In the genomic region with DNA sequence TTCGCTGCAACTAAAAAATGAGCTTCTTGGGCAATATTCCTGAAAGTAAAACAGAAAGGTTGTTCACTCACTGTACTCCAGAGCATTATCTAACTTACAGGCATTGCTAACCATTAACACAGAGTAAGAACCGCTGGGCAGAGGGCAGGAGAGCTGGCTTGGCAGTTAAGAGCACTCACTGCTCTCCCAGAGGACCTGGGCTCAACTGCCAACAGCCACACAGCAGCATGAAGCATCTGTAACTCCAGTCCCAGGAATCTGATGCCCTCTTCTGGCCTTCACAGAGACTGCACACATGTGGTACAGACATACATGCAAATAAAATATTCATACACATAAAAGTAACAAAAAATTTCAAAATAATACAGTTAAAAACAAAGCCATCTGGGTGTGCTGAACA, we compare ENCODE assay signal across 14 mouse cellular contexts. TPM values are rescaled to one million over a fixed set of nuclear protein-coding genes. Genes with fewer than 3 reads are reported as not detected.
DNase-seq lines count a peak whose midpoint lies in the region; ATAC-seq and TF ChIP-seq lines count a peak whose summit lies in the region.
"Had no signal": no experiment of that assay in that cellular context is flagged by ENCODE, and none has a peak within 500 bp of the region (broad histone marks: within the 10 kb centered on the region; RNA-seq: fewer than 3 reads in every experiment).

No protein-coding gene starts in this region.

- 88% methylated on average over 2 of the region's 2 CpGs for WGBS in heart, adult 2 months
- 91% methylated on average over 2 of the region's 2 CpGs for WGBS in heart, embryonic 12.5 days
- WGBS in midbrain, embryonic 11.5 days = 93% methylated on average over 2 of the region's 2 CpGs
- 99% methylated on average over 2 of the region's 2 CpGs for WGBS in midbrain, embryonic 16.5 days
- 92% methylated on average over 2 of the region's 2 CpGs for WGBS in bone marrow, adult 2 months

- TF ChIP-seq CTCF in heart, adult 2 months (IDR thresholded peaks at IDR 0.05) = 0 out of 2 replicates have a peak, but pooled peaks have one; percentile 17
- peak; percentile 15; the same call in 1 of the 2 replicates for TF ChIP-seq CTCF in bone marrow, adult 2 months (IDR thresholded peaks at IDR 0.05; ENCODE audit: control insufficient read depth, insufficient read depth, low read length)

- no peaks in the 10 kb centered on the region for H3K9me3 ChIP-seq in heart, embryonic 12.5 days (replicated peaks)
- H3K9me3 ChIP-seq in midbrain, embryonic 11.5 days (ENCODE audit: control insufficient read depth, low read length) = no peaks in the 10 kb centered on the region
- no peaks in the 10 kb centered on the region for H3K9me3 ChIP-seq in midbrain, embryonic 16.5 days (replicated peaks; ENCODE audit: control insufficient read depth, low read length, poor library complexity, severe bottlenecking)
- H3K9me3 ChIP-seq: embryonic facial prominence, embryonic 15.5 days; G1E; heart, embryonic 10.5 days; limb, embryonic 13.5 days had no signal

- DNase-seq in heart, adult 2 months = no peak
- DNase-seq in midbrain, embryonic 11.5 days (ENCODE audit: low spot score, missing footprints) = peak; percentile 75
- no peak for DNase-seq in right cerebral cortex, adult 2 months (ENCODE audit: low spot score in 2 of 2)
- DNase-seq: thymus, postnatal 14 days had no signal

- no peaks in the 10 kb centered on the region for H3K79me2 ChIP-seq in heart, adult 2 months (replicated peaks; ENCODE audit: control insufficient read depth, insufficient read depth, low read length)

- no peak overlapping the region for H3K27ac ChIP-seq in heart, adult 2 months
- H3K27ac ChIP-seq in heart, embryonic 12.5 days (ENCODE audit: poor library complexity, severe bottlenecking) = no peak overlapping the region
- H3K27ac ChIP-seq in midbrain, embryonic 11.5 days (ENCODE audit: low read depth, low read length) = no peak overlapping the region
- no peak overlapping the region for H3K27ac ChIP-seq in midbrain, embryonic 16.5 days (ENCODE audit: low read length)
- H3K27ac ChIP-seq in bone marrow, adult 2 months (ENCODE audit: control insufficient read depth, insufficient read depth, low read depth, low read length, poor library complexity) = no peak overlapping the region
- H3K27ac ChIP-seq: embryonic facial prominence, embryonic 15.5 days; heart, embryonic 10.5 days; hindbrain, embryonic 14.5 days; limb, embryonic 13.5 days had no signal

- intact Hi-C loops in heart, adult 2 months (cut with DNase I) = no loop called here

- no peak overlapping the region for H3K9ac ChIP-seq in heart, adult 2 months (ENCODE audit: low read depth, low read length)
- no peak overlapping the region for H3K9ac ChIP-seq in heart, embryonic 12.5 days
- no peak overlapping the region for H3K9ac ChIP-seq in midbrain, embryonic 11.5 days (ENCODE audit: low read length)
- H3K9ac ChIP-seq in midbrain, embryonic 16.5 days (ENCODE audit: low read depth, low read length) = no peak overlapping the region
- H3K9ac ChIP-seq: embryonic facial prominence, embryonic 15.5 days; hindbrain, embryonic 14.5 days; limb, embryonic 13.5 days had no signal

- H3K4me1 ChIP-seq in heart, adult 2 months (ENCODE audit: control insufficient read depth, insufficient read depth, low read length) = no peaks in the 10 kb centered on the region
- H3K4me1 ChIP-seq in heart, embryonic 12.5 days (replicated peaks) = no peaks in the 10 kb centered on the region
- H3K4me1 ChIP-seq in midbrain, embryonic 11.5 days (ENCODE audit: control insufficient read depth, insufficient read depth, low read length) = no peaks in the 10 kb centered on the region
- H3K4me1 ChIP-seq in midbrain, embryonic 16.5 days (ENCODE audit: control insufficient read depth, insufficient read depth, low read length) = no peaks in the 10 kb centered on the region
- no peaks in the 10 kb centered on the region for H3K4me1 ChIP-seq in bone marrow, adult 2 months (ENCODE audit: control insufficient read depth, insufficient read depth, low read length)
- H3K4me1 ChIP-seq: embryonic facial prominence, embryonic 15.5 days; heart, embryonic 10.5 days; limb, embryonic 13.5 days had no signal

- ATAC-seq in heart, embryonic 12.5 days (ENCODE audit: insufficient number of reproducible peaks, low FRiP score) = no peak
- no peak for ATAC-seq in midbrain, embryonic 11.5 days (ENCODE audit: low FRiP score)
- no peak for ATAC-seq in midbrain, embryonic 16.5 days
- peak; percentile 77 for ATAC-seq in megakaryocyte-erythroid progenitor cell, adult 5-6 weeks (replicated peaks; ENCODE audit: low FRiP score, low TSS enrichment, poor library complexity, severe bottlenecking)
- no peak for ATAC-seq in megakaryocyte, adult 5-6 weeks (ENCODE audit: poor library complexity, severe bottlenecking)

- no peak for TF ChIP-seq EP300 in heart, adult 2 months (IDR thresholded peaks at IDR 0.05; ENCODE audit: insufficient read depth, low read depth, low read length)

- no peak overlapping the region for H3K4me2 ChIP-seq in heart, embryonic 12.5 days
- no peak overlapping the region for H3K4me2 ChIP-seq in midbrain, embryonic 11.5 days
- no peak overlapping the region for H3K4me2 ChIP-seq in midbrain, embryonic 16.5 days (ENCODE audit: low read length)
- H3K4me2 ChIP-seq: embryonic facial prominence, embryonic 15.5 days; hindbrain, embryonic 14.5 days; limb, embryonic 13.5 days had no signal

- no peak for TF ChIP-seq POLR2A in heart, adult 2 months (IDR thresholded peaks at IDR 0.05; ENCODE audit: insufficient read depth, low read depth, low read length)
- TF ChIP-seq POLR2A in bone marrow, adult 2 months (IDR thresholded peaks at IDR 0.05; ENCODE audit: borderline replicate concordance, control insufficient read depth, low read depth, low read length) = no peak

- H3K4me3 ChIP-seq in heart, adult 2 months = no peak overlapping the region
- no peak overlapping the region for H3K4me3 ChIP-seq in heart, embryonic 12.5 days
- no peak overlapping the region for H3K4me3 ChIP-seq in midbrain, embryonic 11.5 days (ENCODE audit: low read depth, low read length)
- H3K4me3 ChIP-seq in midbrain, embryonic 16.5 days (ENCODE audit: low read depth, low read length) = no peak overlapping the region
- H3K4me3 ChIP-seq in bone marrow, adult 2 months (replicated peaks; ENCODE audit: control insufficient read depth, low read depth, low read length) = no peak overlapping the region
- H3K4me3 ChIP-seq: embryonic facial prominence, embryonic 15.5 days; heart, embryonic 10.5 days; limb, embryonic 13.5 days had no signal

- H3K36me3 ChIP-seq in heart, adult 2 months (ENCODE audit: control insufficient read depth, insufficient read depth, low read length) = no peaks in the 10 kb centered on the region
- H3K36me3 ChIP-seq in heart, embryonic 12.5 days = peaks cover 86% of the 10 kb centered on the region
- peaks cover 15% of the 10 kb centered on the region for H3K36me3 ChIP-seq in midbrain, embryonic 11.5 days (ENCODE audit: control insufficient read depth, insufficient read depth, low read length)
- H3K36me3 ChIP-seq in midbrain, embryonic 16.5 days (ENCODE audit: control insufficient read depth, insufficient read depth, low read length) = peaks cover 59% of the 10 kb centered on the region

- H3K27me3 ChIP-seq in heart, adult 2 months (ENCODE audit: control insufficient read depth, insufficient read depth, low read length) = no peaks in the 10 kb centered on the region
- H3K27me3 ChIP-seq in heart, embryonic 12.5 days (replicated peaks) = no peaks in the 10 kb centered on the region
- H3K27me3 ChIP-seq in midbrain, embryonic 11.5 days (ENCODE audit: control insufficient read depth, insufficient read depth, low read length) = no peaks in the 10 kb centered on the region
- H3K27me3 ChIP-seq in midbrain, embryonic 16.5 days (ENCODE audit: control insufficient read depth, insufficient read depth, low read depth, low read length) = no peaks in the 10 kb centered on the region
- H3K27me3 ChIP-seq: embryonic facial prominence, embryonic 15.5 days; limb, embryonic 13.5 days had no signal

RNA-seq across cellular contexts. Expression of a gene that starts 27.3 kb away (rescaled TPM):
- 10 to 100 TPM; 21.7 to 24.0 TPM for total RNA-seq in heart, adult 2 months (2021)
- polyA plus RNA-seq in heart, adult 2 months (2012; rRNA removed) = 11.2 and 18.2 TPM in 2 replicates
- 76.6 and 77.0 TPM in 2 replicates for polyA plus RNA-seq in heart, embryonic 12.5 days (2016; fragmentation: Nextera tagmentation; extraction: Ambion mirVana)
- 66.3 and 68.4 TPM in 2 replicates for polyA plus RNA-seq in midbrain, embryonic 11.5 days (2014; fragmentation: Nextera tagmentation; extraction: Ambion mirVana)
- 39.3 and 42.0 TPM in 2 replicates for polyA plus RNA-seq in midbrain, embryonic 16.5 days (2015; fragmentation: Nextera tagmentation; extraction: Ambion mirVana)
- polyA plus RNA-seq in bone marrow, adult 2 months (2011; ENCODE audit: insufficient read depth, insufficient read length, low replicate concordance, missing spikeins) = 18.1 and 24.2 TPM in 2 replicates
- 69.6 and 73.5 TPM in 2 replicates for total RNA-seq in megakaryocyte-erythroid progenitor cell, adult 5-6 weeks (2014; fragmentation: Nextera tagmentation)
- total RNA-seq in megakaryocyte-erythroid progenitor cell, adult 5-6 weeks (2017) = 66.7 and 69.1 TPM in 2 replicates
- total RNA-seq in megakaryocyte, adult 5-6 weeks (2015) = 26.1 and 27.2 TPM in 2 replicates
- total RNA-seq in megakaryocyte, adult 5-6 weeks (2017) = 22.2 and 22.6 TPM in 2 replicates

RNA-seq across cellular contexts. Expression of a gene that starts 34.0 kb away (rescaled TPM):
- total RNA-seq in heart, adult 2 months (2021) = under 1 TPM; 0.32 to 0.39 TPM
- 0.59 and 0.70 TPM in 2 replicates for polyA plus RNA-seq in heart, adult 2 months (2012; rRNA removed)
- polyA plus RNA-seq in heart, embryonic 12.5 days (2016; fragmentation: Nextera tagmentation; extraction: Ambion mirVana) = 4.6 and 4.8 TPM in 2 replicates
- 1.4 and 2.6 TPM in 2 replicates for polyA plus RNA-seq in midbrain, embryonic 11.5 days (2014; fragmentation: Nextera tagmentation; extraction: Ambion mirVana)
- polyA plus RNA-seq in midbrain, embryonic 16.5 days (2015; fragmentation: Nextera tagmentation; extraction: Ambion mirVana) = 1.6 TPM in 2 replicates
- polyA plus RNA-seq in bone marrow, adult 2 months (2011; ENCODE audit: insufficient read depth, insufficient read length, low replicate concordance, missing spikeins) = 11.6 and 18.3 TPM in 2 replicates
- 0.90 and 3.6 TPM in 2 replicates for total RNA-seq in megakaryocyte-erythroid progenitor cell, adult 5-6 weeks (2014; fragmentation: Nextera tagmentation)
- 6.4 and 9.2 TPM in 2 replicates for total RNA-seq in megakaryocyte-erythroid progenitor cell, adult 5-6 weeks (2017)
- total RNA-seq in megakaryocyte, adult 5-6 weeks (2015) = 36.8 and 39.3 TPM in 2 replicates
- 65.1 and 70.7 TPM in 2 replicates for total RNA-seq in megakaryocyte, adult 5-6 weeks (2017)
- total RNA-seq: G1E had no signal
- polyA plus RNA-seq: G1E had no signal

RNA-seq across cellular contexts. Expression of a gene that starts 41.0 kb away (rescaled TPM):
- 100 to 1,000 TPM; 185 to 206 TPM for total RNA-seq in heart, adult 2 months (2021)
- polyA plus RNA-seq in heart, adult 2 months (2012; rRNA removed) = 161 and 254 TPM in 2 replicates
- 256 TPM in 2 replicates for polyA plus RNA-seq in heart, embryonic 12.5 days (2016; fragmentation: Nextera tagmentation; extraction: Ambion mirVana)
- 143 and 153 TPM in 2 replicates for polyA plus RNA-seq in midbrain, embryonic 11.5 days (2014; fragmentation: Nextera tagmentation; extraction: Ambion mirVana)
- 116 and 130 TPM in 2 replicates for polyA plus RNA-seq in midbrain, embryonic 16.5 days (2015; fragmentation: Nextera tagmentation; extraction: Ambion mirVana)
- 35.3 and 44.2 TPM in 2 replicates for polyA plus RNA-seq in bone marrow, adult 2 months (2011; ENCODE audit: insufficient read depth, insufficient read length, low replicate concordance, missing spikeins)
- total RNA-seq in megakaryocyte-erythroid progenitor cell, adult 5-6 weeks (2014; fragmentation: Nextera tagmentation) = 122 and 137 TPM in 2 replicates
- 92.3 and 159 TPM in 2 replicates for total RNA-seq in megakaryocyte-erythroid progenitor cell, adult 5-6 weeks (2017)
- total RNA-seq in megakaryocyte, adult 5-6 weeks (2015) = 53.2 and 56.6 TPM in 2 replicates
- total RNA-seq in megakaryocyte, adult 5-6 weeks (2017) = 47.2 and 52.2 TPM in 2 replicates

RNA-seq across cellular contexts. Expression of a gene that starts 52.1 kb away (rescaled TPM):
- 1 to 10 TPM; 9.8 TPM for total RNA-seq in heart, adult 2 months (2021)
- 2.2 and 3.4 TPM in 2 replicates for polyA plus RNA-seq in heart, adult 2 months (2012; rRNA removed)
- polyA plus RNA-seq in heart, embryonic 12.5 days (2016; fragmentation: Nextera tagmentation; extraction: Ambion mirVana) = 9.7 and 11.3 TPM in 2 replicates
- 21.4 and 24.6 TPM in 2 replicates for polyA plus RNA-seq in midbrain, embryonic 11.5 days (2014; fragmentation: Nextera tagmentation; extraction: Ambion mirVana)
- 30.4 and 36.6 TPM in 2 replicates for polyA plus RNA-seq in midbrain, embryonic 16.5 days (2015; fragmentation: Nextera tagmentation; extraction: Ambion mirVana)
- polyA plus RNA-seq in bone marrow, adult 2 months (2011; ENCODE audit: insufficient read depth, insufficient read length, low replicate concordance, missing spikeins) = 5.2 and 8.7 TPM in 2 replicates
- total RNA-seq in megakaryocyte-erythroid progenitor cell, adult 5-6 weeks (2014; fragmentation: Nextera tagmentation) = 19.2 and 24.7 TPM in 2 replicates
- 23.6 and 28.5 TPM in 2 replicates for total RNA-seq in megakaryocyte-erythroid progenitor cell, adult 5-6 weeks (2017)
- 21.9 and 28.0 TPM in 2 replicates for total RNA-seq in megakaryocyte, adult 5-6 weeks (2015)
- total RNA-seq in megakaryocyte, adult 5-6 weeks (2017) = 14.4 and 26.5 TPM in 2 replicates

RNA-seq across cellular contexts. Expression of a gene that starts 52.6 kb away (rescaled TPM):
- total RNA-seq in heart, adult 2 months (2021) = 10 to 100 TPM; 15.0 TPM
- polyA plus RNA-seq in heart, adult 2 months (2012; rRNA removed) = 5.6 and 9.5 TPM in 2 replicates
- 27.3 and 28.7 TPM in 2 replicates for polyA plus RNA-seq in heart, embryonic 12.5 days (2016; fragmentation: Nextera tagmentation; extraction: Ambion mirVana)
- 26.5 and 31.2 TPM in 2 replicates for polyA plus RNA-seq in midbrain, embryonic 11.5 days (2014; fragmentation: Nextera tagmentation; extraction: Ambion mirVana)
- 18.0 and 18.4 TPM in 2 replicates for polyA plus RNA-seq in midbrain, embryonic 16.5 days (2015; fragmentation: Nextera tagmentation; extraction: Ambion mirVana)
- 5.0 and 11.9 TPM in 2 replicates for polyA plus RNA-seq in bone marrow, adult 2 months (2011; ENCODE audit: insufficient read depth, insufficient read length, low replicate concordance, missing spikeins)
- 34.6 and 39.9 TPM in 2 replicates for total RNA-seq in megakaryocyte-erythroid progenitor cell, adult 5-6 weeks (2014; fragmentation: Nextera tagmentation)
- total RNA-seq in megakaryocyte-erythroid progenitor cell, adult 5-6 weeks (2017) = 51.5 and 60.1 TPM in 2 replicates
- total RNA-seq in megakaryocyte, adult 5-6 weeks (2015) = 25.6 and 28.7 TPM in 2 replicates
- 29.7 and 35.3 TPM in 2 replicates for total RNA-seq in megakaryocyte, adult 5-6 weeks (2017)
